Mouse (Mus musculus): ENCODE measurements around the gene Hsfy2. TPM values are rescaled to one million over a fixed set of nuclear protein-coding genes. Genes with fewer than 3 reads are reported as not detected.

Hsfy2 gene
- not detected in 2 replicates for polyA plus RNA-seq (2014; fragmentation: Nextera tagmentation; extraction: Ambion mirVana)

GRCm38 (mm10) chr1:56637335-56637734 is at the start of gene Hsfy2:
Gene Hsfy2 (minus strand): TSS chr1:56637435.
- Histone ChIP-seq H3K9ac (replicated peaks; ENCODE audit: low read length) (no peak within 1 kb of the TSS), H3K4me3 (replicated peaks; ENCODE audit: low read depth, low read length) (no peak within 1 kb of the TSS), H3K27me3 (ENCODE audit: control insufficient read depth, insufficient read depth, low read length) (no peaks in the 10 kb centered on the region), H3K36me3 (ENCODE audit: control insufficient read depth, insufficient read depth, low read length) (no peaks in the 10 kb centered on the region), H3K4me2 (ENCODE audit: low read length) (no peak within 1 kb of the TSS), H3K4me1 (ENCODE audit: control insufficient read depth, insufficient read depth, low read length) (no peaks in the 10 kb centered on the region), H3K27ac (replicated peaks; ENCODE audit: low read depth, low read length) (no peak within 1 kb of the TSS), H3K9me3 (ENCODE audit: control insufficient read depth, low read length) (no peaks in the 10 kb centered on the region)
- ATAC-seq (ENCODE audit: low FRiP score, low TSS enrichment) (no peak), DNase-seq (no peak)
- 87% methylated on average over 2 of the region's 2 CpGs for WGBS

DNA sequence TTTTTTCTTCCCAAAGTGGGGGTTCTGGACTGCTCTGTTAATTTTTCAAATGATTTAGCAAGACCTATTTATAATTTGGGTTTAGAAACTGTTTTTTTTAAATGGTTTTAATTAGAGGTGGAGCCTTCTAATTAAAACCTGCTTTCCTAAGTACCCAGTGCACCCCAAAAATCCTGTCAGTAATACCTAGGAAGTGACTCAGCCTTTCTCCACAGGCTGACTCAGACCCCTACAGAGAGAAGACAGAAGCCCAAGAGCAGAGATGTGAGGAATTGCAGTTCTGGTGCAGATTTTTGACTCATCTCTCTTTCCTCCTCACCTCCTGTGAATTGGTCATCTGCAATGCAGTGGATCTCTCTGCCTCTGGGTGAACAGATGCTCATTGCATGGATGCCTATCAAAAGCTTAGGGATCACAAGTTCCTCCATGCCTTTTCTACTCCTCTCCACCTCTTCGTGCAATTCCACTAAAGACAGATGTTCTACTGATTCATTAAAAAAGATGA is 47.9 kb upstream of the Hsfy2 start:
- Histone ChIP-seq H3K27me3 (ENCODE audit: control insufficient read depth, insufficient read depth, low read length) (no peaks in the 10 kb centered on the region), H3K4me3 (replicated peaks; ENCODE audit: low read depth, low read length) (no peak overlapping the region), H3K4me2 (ENCODE audit: low read length) (no peak overlapping the region), H3K36me3 (ENCODE audit: control insufficient read depth, insufficient read depth, low read length) (no peaks in the 10 kb centered on the region), H3K9me3 (ENCODE audit: control insufficient read depth, low read length) (no peaks in the 10 kb centered on the region), H3K9ac (replicated peaks; ENCODE audit: low read length) (no peak overlapping the region), H3K4me1 (ENCODE audit: control insufficient read depth, insufficient read depth, low read length) (no peaks in the 10 kb centered on the region), H3K27ac (replicated peaks; ENCODE audit: low read depth, low read length) (no peak overlapping the region)
- DNase-seq (no peak), ATAC-seq (ENCODE audit: low FRiP score, low TSS enrichment) (no peak)
- 88% methylated on average over 1 of the region's 1 CpGs for WGBS

DNA sequence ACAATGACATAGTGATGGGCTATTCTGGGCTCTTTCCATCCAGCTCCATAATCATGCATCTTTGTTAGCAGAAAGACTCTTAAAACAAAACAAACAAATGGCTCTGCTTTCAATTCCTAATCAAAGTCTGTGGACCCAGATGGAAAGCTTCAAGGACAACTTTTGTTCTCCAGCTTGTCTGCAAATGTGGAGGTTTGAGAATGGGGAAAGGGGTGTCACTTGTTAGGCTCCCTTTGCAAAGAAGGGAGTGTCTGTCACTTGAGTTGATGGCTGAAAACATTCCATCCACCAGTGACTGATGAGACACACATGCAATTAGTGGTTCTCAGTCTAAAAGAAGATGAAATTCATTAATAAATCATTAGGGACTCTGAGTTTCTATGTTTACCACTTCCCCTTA is 47.3 kb upstream of the Hsfy2 start:
- Histone ChIP-seq H3K27me3 (ENCODE audit: control insufficient read depth, insufficient read depth, low read length) (no peaks in the 10 kb centered on the region), H3K27ac (replicated peaks; ENCODE audit: low read depth, low read length) (no peak overlapping the region), H3K4me3 (replicated peaks; ENCODE audit: low read depth, low read length) (no peak overlapping the region), H3K4me2 (ENCODE audit: low read length) (no peak overlapping the region), H3K36me3 (ENCODE audit: control insufficient read depth, insufficient read depth, low read length) (no peaks in the 10 kb centered on the region), H3K4me1 (ENCODE audit: control insufficient read depth, insufficient read depth, low read length) (no peaks in the 10 kb centered on the region), H3K9ac (replicated peaks; ENCODE audit: low read length) (no peak overlapping the region), H3K9me3 (ENCODE audit: control insufficient read depth, low read length) (no peaks in the 10 kb centered on the region)
- DNase-seq, result no peak
- no peak for ATAC-seq (ENCODE audit: low FRiP score, low TSS enrichment)

- Histone ChIP-seq H3K9me3 (ENCODE audit: control insufficient read depth, low read length) (no peaks in the 10 kb centered on the region), H3K27me3 (ENCODE audit: control insufficient read depth, insufficient read depth, low read length) (no peaks in the 10 kb centered on the region), H3K4me1 (ENCODE audit: control insufficient read depth, insufficient read depth, low read length) (no peaks in the 10 kb centered on the region), H3K4me2 (ENCODE audit: low read length) (no peak overlapping the region), H3K4me3 (replicated peaks; ENCODE audit: low read depth, low read length) (no peak overlapping the region), H3K36me3 (ENCODE audit: control insufficient read depth, insufficient read depth, low read length) (no peaks in the 10 kb centered on the region), H3K27ac (replicated peaks; ENCODE audit: low read depth, low read length) (no peak overlapping the region), H3K9ac (replicated peaks; ENCODE audit: low read length) (no peak overlapping the region)
- DNase-seq, result no peak
- 91% methylated on average over 2 of the region's 2 CpGs for WGBS
- ATAC-seq (ENCODE audit: low FRiP score, low TSS enrichment), result no peak
These were observed 44.0 kb upstream of the Hsfy2 start for GRCm38 (mm10) chr1:56681258-56681657.

DNA sequence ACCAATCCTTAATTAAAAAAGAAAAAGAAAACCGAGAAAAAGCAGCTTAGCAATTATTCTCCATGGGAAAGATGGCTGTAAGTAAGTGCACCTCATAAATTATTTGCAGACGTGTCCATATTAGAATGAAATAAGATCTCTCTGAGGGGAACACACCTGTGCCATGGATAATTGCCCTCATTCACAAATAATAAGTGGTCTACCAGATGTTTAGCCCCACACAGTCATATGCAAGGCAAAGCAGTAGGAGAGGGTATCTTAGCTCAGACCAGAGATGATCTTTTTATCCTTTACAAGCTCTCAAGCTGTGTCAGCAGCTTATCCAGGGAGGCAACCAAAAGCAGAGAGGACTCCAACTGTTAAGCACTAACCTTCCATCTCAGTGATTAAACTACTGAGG is 38.0 kb upstream of the Hsfy2 start:
- DNase-seq (no peak), ATAC-seq (ENCODE audit: low FRiP score, low TSS enrichment) (no peak)
- no peaks in the 10 kb centered on the region for H3K4me1 ChIP-seq (ENCODE audit: control insufficient read depth, insufficient read depth, low read length)
- H3K9me3 ChIP-seq (ENCODE audit: control insufficient read depth, low read length), result no peaks in the 10 kb centered on the region
- no peaks in the 10 kb centered on the region for H3K36me3 ChIP-seq (ENCODE audit: control insufficient read depth, insufficient read depth, low read length)
- no peak overlapping the region for H3K4me2 ChIP-seq (ENCODE audit: low read length)
- H3K9ac ChIP-seq (replicated peaks; ENCODE audit: low read length), result no peak overlapping the region
- 0 out of 2 replicates have a peak, but pooled peaks cover 3% of the 10 kb centered on the region for H3K27me3 ChIP-seq (ENCODE audit: control insufficient read depth, insufficient read depth, low read length)
- H3K27ac ChIP-seq (replicated peaks; ENCODE audit: low read depth, low read length), result no peak overlapping the region
- 62% methylated on average over 2 of the region's 2 CpGs for WGBS
- no peak overlapping the region for H3K4me3 ChIP-seq (replicated peaks; ENCODE audit: low read depth, low read length)

GRCm38 (mm10) chr1:56674601-56675000 is 37.4 kb upstream of the Hsfy2 start:
- ATAC-seq (ENCODE audit: low FRiP score, low TSS enrichment) (no peak), DNase-seq (no peak)
- H3K27ac ChIP-seq (replicated peaks; ENCODE audit: low read depth, low read length), result no peak overlapping the region
- H3K9me3 ChIP-seq (ENCODE audit: control insufficient read depth, low read length), result no peaks in the 10 kb centered on the region
- no peak overlapping the region for H3K4me2 ChIP-seq (ENCODE audit: low read length)
- WGBS, result 94% methylated on average over 3 of the region's 3 CpGs
- no peak overlapping the region for H3K9ac ChIP-seq (replicated peaks; ENCODE audit: low read length)
- H3K27me3 ChIP-seq (ENCODE audit: control insufficient read depth, insufficient read depth, low read length), result 0 out of 2 replicates have a peak, but pooled peaks cover 3% of the 10 kb centered on the region
- H3K4me1 ChIP-seq (ENCODE audit: control insufficient read depth, insufficient read depth, low read length), result no peaks in the 10 kb centered on the region
- H3K36me3 ChIP-seq (ENCODE audit: control insufficient read depth, insufficient read depth, low read length), result no peaks in the 10 kb centered on the region
- H3K4me3 ChIP-seq (replicated peaks; ENCODE audit: low read depth, low read length), result no peak overlapping the region

DNA sequence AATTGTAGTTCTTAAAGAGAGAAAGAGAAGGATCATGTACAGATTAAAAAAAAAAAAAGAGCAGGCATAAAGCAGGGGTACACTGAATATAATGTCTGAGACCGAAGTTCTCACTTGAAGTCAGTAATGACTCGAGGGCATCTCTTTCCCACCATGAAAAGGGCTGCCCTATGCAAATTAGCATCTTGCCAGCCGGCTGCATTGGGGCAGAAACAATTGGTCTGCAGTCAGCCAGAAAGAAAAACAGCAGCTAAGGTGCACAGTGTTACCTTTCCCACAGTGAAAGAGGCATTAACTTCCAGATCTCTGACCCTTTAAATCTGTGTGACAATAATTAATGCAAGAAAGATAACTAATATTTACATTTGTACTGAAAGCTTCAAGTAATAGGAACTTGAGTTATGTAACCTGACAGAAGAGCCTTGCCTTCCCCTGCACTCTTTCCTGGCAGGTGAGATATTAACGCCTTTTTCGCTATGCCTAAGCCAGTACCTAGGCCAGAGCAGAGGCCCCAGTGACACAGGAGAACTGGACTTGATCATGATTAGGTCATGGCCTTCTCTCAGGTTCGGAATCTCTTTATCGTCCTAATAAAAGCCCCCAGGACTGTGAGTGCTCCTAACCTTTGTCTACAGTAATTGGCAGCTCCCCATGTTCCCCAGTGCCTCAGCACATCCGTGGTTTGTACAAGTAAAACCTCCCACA is 34.2 kb upstream of the Hsfy2 start:
- Histone ChIP-seq H3K4me3 (replicated peaks; ENCODE audit: low read depth, low read length) (no peak overlapping the region), H3K36me3 (ENCODE audit: control insufficient read depth, insufficient read depth, low read length) (no peaks in the 10 kb centered on the region), H3K27ac (replicated peaks; ENCODE audit: low read depth, low read length) (no peak overlapping the region), H3K27me3 (ENCODE audit: control insufficient read depth, insufficient read depth, low read length) (0 out of 2 replicates have a peak, but pooled peaks cover 3% of the 10 kb centered on the region), H3K9ac (replicated peaks; ENCODE audit: low read length) (no peak overlapping the region), H3K4me1 (ENCODE audit: control insufficient read depth, insufficient read depth, low read length) (no peaks in the 10 kb centered on the region), H3K9me3 (ENCODE audit: control insufficient read depth, low read length) (no peaks in the 10 kb centered on the region), H3K4me2 (ENCODE audit: low read length) (no peak overlapping the region)
- peak; percentile 19 for DNase-seq
- WGBS, result 37% methylated on average over 8 of the region's 8 CpGs
- no peak for ATAC-seq (ENCODE audit: low FRiP score, low TSS enrichment)

GRCm38 (mm10) chr1:56670509-56670908 is 33.3 kb upstream of the Hsfy2 start:
- Histone ChIP-seq H3K36me3 (ENCODE audit: control insufficient read depth, insufficient read depth, low read length) (no peaks in the 10 kb centered on the region), H3K4me1 (ENCODE audit: control insufficient read depth, insufficient read depth, low read length) (no peaks in the 10 kb centered on the region), H3K27me3 (ENCODE audit: control insufficient read depth, insufficient read depth, low read length) (0 out of 2 replicates have a peak, but pooled peaks cover 3% of the 10 kb centered on the region), H3K4me3 (replicated peaks; ENCODE audit: low read depth, low read length) (no peak overlapping the region), H3K27ac (replicated peaks; ENCODE audit: low read depth, low read length) (no peak overlapping the region), H3K9ac (replicated peaks; ENCODE audit: low read length) (no peak overlapping the region), H3K4me2 (ENCODE audit: low read length) (no peak overlapping the region), H3K9me3 (ENCODE audit: control insufficient read depth, low read length) (no peaks in the 10 kb centered on the region)
- WGBS, result 72% methylated on average over 5 of the region's 5 CpGs
- ATAC-seq (ENCODE audit: low FRiP score, low TSS enrichment) (no peak), DNase-seq (no peak)

DNA sequence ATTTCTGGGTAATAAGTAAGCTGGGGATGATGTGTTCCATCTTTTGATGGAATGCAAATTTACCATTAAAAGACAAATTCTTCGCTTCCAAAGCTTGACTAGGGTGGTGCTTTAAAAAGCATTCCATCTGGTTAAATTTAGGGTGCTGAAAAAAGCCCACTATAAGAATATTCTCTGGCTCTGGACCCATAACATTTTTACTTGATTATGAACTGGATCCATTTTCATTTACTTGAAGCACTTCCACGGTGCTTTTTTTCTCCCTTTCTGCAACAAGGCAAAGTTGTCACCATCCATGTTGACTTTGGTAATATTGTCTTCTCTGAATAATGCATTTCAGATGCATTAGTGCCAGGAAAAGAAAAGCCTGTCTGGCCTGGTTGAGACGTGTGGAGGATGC is 27.4 kb upstream of the Hsfy2 start:
- H3K9me3 ChIP-seq (ENCODE audit: control insufficient read depth, low read length), result no peaks in the 10 kb centered on the region
- no peaks in the 10 kb centered on the region for H3K27me3 ChIP-seq (ENCODE audit: control insufficient read depth, insufficient read depth, low read length)
- H3K4me1 ChIP-seq (ENCODE audit: control insufficient read depth, insufficient read depth, low read length), result no peaks in the 10 kb centered on the region
- no peak for ATAC-seq (ENCODE audit: low FRiP score, low TSS enrichment)
- H3K36me3 ChIP-seq (ENCODE audit: control insufficient read depth, insufficient read depth, low read length), result no peaks in the 10 kb centered on the region
- H3K27ac ChIP-seq (replicated peaks; ENCODE audit: low read depth, low read length), result no peak overlapping the region
- H3K4me3 ChIP-seq (replicated peaks; ENCODE audit: low read depth, low read length), result no peak overlapping the region
- no peak overlapping the region for H3K4me2 ChIP-seq (ENCODE audit: low read length)
- no peak for DNase-seq
- no peak overlapping the region for H3K9ac ChIP-seq (replicated peaks; ENCODE audit: low read length)
- 83% methylated on average over 3 of the region's 3 CpGs for WGBS
